Comparison of ENCODE assay signal across 29 mouse cellular contexts in the genomic region with DNA sequence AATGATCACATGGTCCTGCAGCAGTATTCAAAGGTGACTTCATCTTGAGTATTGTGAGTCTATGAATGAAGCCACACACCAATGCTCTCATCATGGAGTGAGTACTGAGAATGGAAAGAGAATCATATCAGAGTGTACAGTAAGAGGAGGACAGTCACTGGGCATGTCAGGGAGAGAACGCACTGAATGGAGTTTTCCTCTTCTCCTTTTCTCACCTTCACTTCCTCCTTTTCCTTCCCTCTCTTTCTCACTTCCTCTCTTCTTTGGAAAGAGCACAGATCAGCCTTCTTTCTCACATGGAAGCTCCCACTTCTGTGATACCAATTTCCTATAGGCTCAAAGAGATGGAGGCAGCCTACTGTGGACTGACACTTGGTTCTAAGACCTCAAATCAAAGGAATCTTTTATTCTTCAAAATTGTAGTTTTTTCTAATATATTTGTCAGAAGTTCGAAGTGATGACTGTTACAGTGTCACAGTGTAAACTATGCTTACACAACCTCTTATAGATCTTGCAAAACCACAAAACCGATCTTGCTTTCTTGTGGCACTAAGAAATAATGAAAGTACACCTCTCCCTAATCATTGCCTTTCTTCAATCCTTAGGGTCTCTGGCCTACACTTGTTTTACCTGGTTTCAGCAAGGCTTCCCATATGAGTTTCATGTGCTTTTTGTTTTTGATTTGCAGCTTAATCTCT. TPM values are rescaled to one million over a fixed set of nuclear protein-coding genes. Genes with fewer than 3 reads are reported as not detected.
DNase-seq lines count a peak whose midpoint lies in the region; ATAC-seq and TF ChIP-seq lines count a peak whose summit lies in the region.
"Had no signal": no experiment of that assay in that cellular context is flagged by ENCODE, and none has a peak within 500 bp of the region (broad histone marks: within the 10 kb centered on the region; RNA-seq: fewer than 3 reads in every experiment).

No protein-coding gene starts in this region.

- TF ChIP-seq CTCF in lung, adult 2 months (IDR thresholded peaks at IDR 0.05; ENCODE audit: insufficient read depth, low read length) = no peak

- H3K36me3 ChIP-seq in hindbrain, embryonic 13.5 days = no peaks in the 10 kb centered on the region
- H3K36me3 ChIP-seq: forebrain, embryonic 10.5 days; heart, embryonic 10.5 days; heart, embryonic 13.5 days; hindbrain, embryonic 15.5 days had no signal

- no peaks in the 10 kb centered on the region for H3K4me1 ChIP-seq in lung, adult 2 months (ENCODE audit: control insufficient read depth, insufficient read depth, low read length)
- no peaks in the 10 kb centered on the region for H3K4me1 ChIP-seq in hindbrain, embryonic 13.5 days (replicated peaks)
- H3K4me1 ChIP-seq: forebrain, embryonic 10.5 days; forebrain, embryonic 13.5 days; heart, embryonic 10.5 days; heart, embryonic 13.5 days; hindbrain, embryonic 15.5 days had no signal

- 55% methylated on average over 3 of the region's 3 CpGs for WGBS in lung, adult 2 months
- WGBS in hindbrain, embryonic 13.5 days = 76% methylated on average over 3 of the region's 3 CpGs

- H3K4me2 ChIP-seq in hindbrain, embryonic 13.5 days = no peak overlapping the region
- H3K4me2 ChIP-seq: forebrain, embryonic 13.5 days; heart, embryonic 13.5 days; hindbrain, embryonic 15.5 days had no signal

- no peak overlapping the region for H3K4me3 ChIP-seq in lung, adult 2 months (replicated peaks; ENCODE audit: extremely low read depth, low read depth, low read length)
- H3K4me3 ChIP-seq in hindbrain, embryonic 13.5 days = no peak overlapping the region
- H3K4me3 ChIP-seq: forebrain, embryonic 10.5 days; forebrain, embryonic 13.5 days; gastrocnemius, adult 2 months; heart, embryonic 10.5 days; heart, embryonic 13.5 days; hindbrain, embryonic 15.5 days had no signal

- no peaks in the 10 kb centered on the region for H3K9me3 ChIP-seq in hindbrain, embryonic 13.5 days
- H3K9me3 ChIP-seq: forebrain, embryonic 10.5 days; forebrain, embryonic 13.5 days; heart, embryonic 10.5 days; heart, embryonic 13.5 days; hindbrain, embryonic 15.5 days had no signal

- no peak overlapping the region for H3K27ac ChIP-seq in hindbrain, embryonic 13.5 days
- H3K27ac ChIP-seq: forebrain, embryonic 10.5 days; forebrain, embryonic 13.5 days; gastrocnemius, adult 2 months; heart, embryonic 10.5 days; heart, embryonic 13.5 days; hindbrain, embryonic 15.5 days had no signal

- peak; percentile 68 for ATAC-seq in common myeloid progenitor, adult 5-6 weeks (replicated peaks; ENCODE audit: low read depth, poor library complexity, severe bottlenecking)
- ATAC-seq in megakaryocyte progenitor cell, adult 5-6 weeks (replicated peaks; ENCODE audit: poor library complexity) = peak; percentile 83
- ATAC-seq in hindbrain, embryonic 13.5 days (ENCODE audit: low FRiP score) = no peak
- ATAC-seq: activated CD4-positive, CD25-positive, alpha-beta regulatory T cell, adult 4 months; CD4-positive, CD25-positive, alpha-beta regulatory T cell, adult 4 months; forebrain, embryonic 13.5 days; forebrain, embryonic 16.5 days had no signal

- H3K9ac ChIP-seq in hindbrain, embryonic 13.5 days = no peak overlapping the region
- H3K9ac ChIP-seq: forebrain, embryonic 13.5 days; heart, embryonic 13.5 days; hindbrain, embryonic 15.5 days had no signal

- no peak for TF ChIP-seq POLR2A in lung, adult 2 months (IDR thresholded peaks at IDR 0.05; ENCODE audit: borderline replicate concordance, extremely low read depth, low read depth, low read length)

- DNase-seq in lung, postnatal 36 days = peak; percentile 7
- DNase-seq in lung, adult 2 months = no peak
- no peak for DNase-seq in heart, adult 8-10 months (ENCODE audit: low spot score)
- no peak for DNase-seq in right cerebral cortex, postnatal 36 days (ENCODE audit: low spot score in 2 of 2)
- DNase-seq: adrenal gland, adult 8-10 months; adrenal gland, postnatal 36 days; cerebellum, adult 11 months; cerebellum, adult 2 months; cerebellum, adult 9-11 months; cerebellum, postnatal 25 days; gastrocnemius, adult 2 months; gastrocnemius, postnatal 14 days; heart, adult 18-20 months; heart, postnatal 14 days; heart, postnatal 4 days had no signal

- H3K27me3 ChIP-seq in hindbrain, embryonic 13.5 days = no peaks in the 10 kb centered on the region
- H3K27me3 ChIP-seq: forebrain, embryonic 13.5 days; heart, embryonic 13.5 days; hindbrain, embryonic 15.5 days had no signal

RNA-seq across cellular contexts. Expression of a gene that starts 15.1 kb away (rescaled TPM):
- 0.10 TPM in 1 of 2 replicates, not detected in the other for polyA plus RNA-seq in lung, adult 2 months (2012; rRNA removed)
- total RNA-seq in common myeloid progenitor, adult 5-6 weeks (2017) = 3.7 and 4.7 TPM in 2 replicates
- total RNA-seq in megakaryocyte progenitor cell, adult 5-6 weeks (2015) = 4.9 and 5.0 TPM in 2 replicates
- total RNA-seq in megakaryocyte progenitor cell, adult 5-6 weeks (2017) = 7.5 and 7.7 TPM in 2 replicates
- not detected in 2 replicates for polyA plus RNA-seq in hindbrain, embryonic 13.5 days (2015; fragmentation: Nextera tagmentation; extraction: Ambion mirVana)
- total RNA-seq in heart, adult 8-10 months (2022) = 1 to 10 TPM in 2 of 4 experiments, under 1 TPM in 2; 0.73 to 1.2 (median 1.0) TPM
- total RNA-seq: ES-E14 had no signal
- polyA plus RNA-seq: C2C12; cerebellum, adult 2 months; embryonic facial prominence, embryonic 11.5 days; forebrain, embryonic 10.5 days; forebrain, embryonic 13.5 days; heart, embryonic 13.5 days; hindbrain, embryonic 15.5 days had no signal
